Mouse (Mus musculus) intestine, embryonic 16.5 days (tissue): ENCODE data around the gene Cpvl. TPM values are rescaled to one million over a fixed set of nuclear protein-coding genes. Genes with fewer than 3 reads are reported as not detected.

ENCODE experiments used
- ATAC-seq: fragments of 200-750 bp; cut with Nextera tagmentation; 2 replicates; pipeline ENCODE4 v1.8.0; 2017; ENCODE audit warnings: moderate TSS enrichment, moderate library complexity
- H3K27ac ChIP-seq: fragments of 300-500 bp; sonication (generic); 2 replicates; pipeline ENCODE4 v1.5.1; 2014; ENCODE audit warnings: mild to moderate bottlenecking, low read length
- H3K27me3 ChIP-seq: fragments of 300-500 bp; sonication (generic); replicated peaks from 2 replicates; pipeline ENCODE4 v1.6.1; 2014; ENCODE audit warnings: low read length, control low read depth, mixed read lengths; ENCODE audit not compliant: control insufficient read depth, insufficient read depth
- H3K36me3 ChIP-seq: fragments of 300-500 bp; sonication (generic); 2 replicates; pipeline ENCODE4 v1.6.1; 2014; ENCODE audit warnings: low read length, control low read depth; ENCODE audit not compliant: control insufficient read depth, insufficient read depth
- H3K4me1 ChIP-seq: fragments of 300-500 bp; sonication (generic); 2 replicates; pipeline ENCODE4 v1.6.1; 2014; ENCODE audit warnings: low read length, control low read depth, mixed read lengths; ENCODE audit not compliant: control insufficient read depth, insufficient read depth
- H3K4me2 ChIP-seq: fragments of 300-500 bp; sonication (generic); 2 replicates; pipeline ENCODE4 v1.6.1; 2014; ENCODE audit warnings: low read depth, low read length, control low read depth
- H3K4me3 ChIP-seq: fragments of 300-500 bp; sonication (generic); 2 replicates; pipeline ENCODE4 v1.5.1; 2014; ENCODE audit warnings: mild to moderate bottlenecking, low read length
- H3K9ac ChIP-seq: fragments of 300-500 bp; sonication (generic); 2 replicates; pipeline ENCODE4 v1.6.1; 2014; ENCODE audit warnings: low read depth, low read length
- H3K9me3 ChIP-seq: fragments of 300-500 bp; sonication (generic); 2 replicates; pipeline ENCODE4 v1.6.1; 2016; ENCODE audit warnings: low read length, control low read depth; ENCODE audit not compliant: control insufficient read depth
- WGBS: fragments of 180-500 bp; shearing (Covaris S2); extraction: QIAGEN DNeasy Blood & Tissue Kit; methylation state at CpG from one replicate; pipeline ENCODE4 v1.1.7; 2014; 5-methylcytosine and 5-hydroxymethylcytosine counted together
- polyA plus RNA-seq: library from polyadenylated mRNA; unstranded; fragments of >200 nt; fragmentation: Nextera tagmentation; extraction: Ambion mirVana; gene quantifications from 2 replicates; pipeline ENCODE4 v1.2.1, GENCODE M21; 2015

The Cpvl gene
- polyA plus RNA-seq, 1 experiment from 2014 or later: 0.34 TPM

DNA sequence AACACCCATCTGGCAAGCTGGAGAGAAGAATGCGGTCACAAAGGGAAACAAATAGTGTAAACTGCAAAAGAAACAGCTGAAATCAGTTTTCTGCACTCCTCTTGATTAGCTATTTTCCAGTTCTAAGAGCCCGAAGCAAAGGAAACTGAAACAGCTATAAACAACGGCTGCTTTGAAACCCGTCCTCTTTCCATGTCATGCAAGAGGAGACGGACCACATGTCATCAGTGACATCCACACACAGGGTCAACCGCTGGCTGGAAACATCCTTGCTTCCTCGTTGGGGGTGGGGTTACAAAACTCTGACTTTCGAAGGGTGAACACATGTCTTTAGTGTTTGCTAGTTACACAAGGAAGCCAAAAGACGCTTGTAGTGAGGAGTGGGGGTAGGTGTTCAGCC lies 27.6 kb downstream of the Cpvl start:
- WGBS: 41% methylated on average over 9 of the region's 9 CpGs
- peak; percentile 56 for ATAC-seq
- Histone ChIP-seq H3K4me1 (peaks cover 25% of the 10 kb centered on the region), H3K9ac (0 out of 2 replicates have a peak overlapping the region, but pooled peaks have one; percentile 7), H3K9me3 (no peaks in the 10 kb centered on the region), H3K4me2 (no peak overlapping the region), H3K27ac (peak overlapping the region; percentile 70), H3K27me3 (no peaks in the 10 kb centered on the region), H3K4me3 (no peak overlapping the region), H3K36me3 (no peaks in the 10 kb centered on the region)

DNA sequence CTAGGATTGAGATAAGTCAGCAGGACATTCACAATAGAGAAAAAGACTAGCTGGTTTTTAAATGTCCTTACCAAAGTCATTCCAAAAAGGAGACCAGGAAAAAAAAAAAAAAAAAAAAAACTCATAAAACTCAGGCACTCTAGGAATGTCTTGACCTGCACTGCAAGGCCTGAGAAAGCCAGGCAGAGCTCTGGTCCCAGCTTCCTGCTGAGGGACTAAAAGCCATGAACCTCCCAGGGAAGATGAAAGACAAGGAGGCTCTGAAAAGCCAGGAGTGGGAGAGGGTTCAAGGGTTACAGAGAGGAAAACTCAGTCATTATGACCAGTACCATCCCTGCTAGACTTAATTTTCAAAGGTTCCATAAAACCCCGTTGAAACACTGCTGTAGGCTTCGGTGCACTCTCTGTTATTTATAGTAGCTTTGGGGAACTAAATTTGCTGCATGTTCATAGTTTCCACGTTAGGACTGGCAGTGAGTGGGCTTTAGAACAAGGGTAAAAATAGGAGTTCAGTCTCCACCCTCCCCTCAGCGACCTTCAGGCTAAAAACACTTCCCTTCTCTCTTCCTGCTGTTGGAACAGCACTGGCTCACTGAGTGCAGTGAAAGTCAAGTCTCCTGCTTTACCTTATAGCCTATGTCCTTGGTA lies 30.0 kb downstream of the Cpvl start:
- Histone ChIP-seq H3K9me3 (no peaks in the 10 kb centered on the region), H3K4me2 (no peak overlapping the region), H3K36me3 (no peaks in the 10 kb centered on the region), H3K4me1 (peaks cover 25% of the 10 kb centered on the region), H3K4me3 (no peak overlapping the region), H3K9ac (no peak overlapping the region), H3K27me3 (no peaks in the 10 kb centered on the region), H3K27ac (no peak overlapping the region)
- WGBS: 36% methylated on average over 4 of the region's 4 CpGs
- ATAC-seq: no peak

DNA sequence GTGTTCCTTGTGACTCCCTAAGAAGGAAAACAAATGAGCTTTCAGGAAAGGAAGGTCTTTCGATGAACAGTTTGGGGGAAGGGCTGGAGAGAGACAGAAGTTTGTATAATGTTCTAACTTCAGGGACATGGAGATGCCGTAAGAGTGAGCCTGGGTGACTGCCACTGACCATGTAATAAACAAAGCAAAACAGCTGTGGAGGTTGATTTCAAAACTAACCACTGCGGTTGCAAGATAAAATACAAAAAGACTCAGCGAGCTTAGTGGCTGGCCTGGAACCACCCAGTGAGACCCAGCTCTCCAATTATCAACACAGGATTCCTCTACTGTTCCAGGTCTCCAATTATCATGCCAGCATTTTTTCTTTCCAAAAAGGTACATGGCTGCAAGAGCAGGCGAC lies 33.6 kb downstream of the Cpvl start:
- Histone ChIP-seq H3K4me1 (peaks cover 14% of the 10 kb centered on the region), H3K4me2 (no peak overlapping the region), H3K27ac (no peak overlapping the region), H3K4me3 (no peak overlapping the region), H3K36me3 (no peaks in the 10 kb centered on the region), H3K27me3 (no peaks in the 10 kb centered on the region), H3K9me3 (no peaks in the 10 kb centered on the region), H3K9ac (no peak overlapping the region)
- no peak for ATAC-seq
- 65% methylated on average over 5 of the region's 5 CpGs for WGBS

DNA sequence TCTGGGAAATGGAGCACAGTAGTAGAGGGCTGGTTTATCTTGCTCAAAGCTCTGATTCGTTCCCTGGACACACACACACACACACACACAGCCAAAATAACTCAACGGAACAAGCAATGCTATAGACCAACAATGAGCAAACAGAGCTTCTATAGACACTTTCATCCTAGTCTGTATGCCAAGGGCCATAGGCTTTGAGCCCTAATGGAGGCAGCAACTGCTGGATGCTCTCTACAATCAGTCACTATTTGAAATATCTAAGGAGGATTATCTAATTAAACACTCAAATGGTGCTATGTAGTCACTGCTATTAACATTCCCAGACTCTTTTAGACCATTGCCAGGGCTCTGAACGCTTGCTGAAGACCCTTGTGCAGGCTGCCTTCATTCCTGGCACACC lies 34.1 kb downstream of the Cpvl start:
- Histone ChIP-seq H3K4me1 (peaks cover 14% of the 10 kb centered on the region), H3K27ac (no peak overlapping the region)
- 55% methylated on average over 3 of the region's 3 CpGs for WGBS

DNA sequence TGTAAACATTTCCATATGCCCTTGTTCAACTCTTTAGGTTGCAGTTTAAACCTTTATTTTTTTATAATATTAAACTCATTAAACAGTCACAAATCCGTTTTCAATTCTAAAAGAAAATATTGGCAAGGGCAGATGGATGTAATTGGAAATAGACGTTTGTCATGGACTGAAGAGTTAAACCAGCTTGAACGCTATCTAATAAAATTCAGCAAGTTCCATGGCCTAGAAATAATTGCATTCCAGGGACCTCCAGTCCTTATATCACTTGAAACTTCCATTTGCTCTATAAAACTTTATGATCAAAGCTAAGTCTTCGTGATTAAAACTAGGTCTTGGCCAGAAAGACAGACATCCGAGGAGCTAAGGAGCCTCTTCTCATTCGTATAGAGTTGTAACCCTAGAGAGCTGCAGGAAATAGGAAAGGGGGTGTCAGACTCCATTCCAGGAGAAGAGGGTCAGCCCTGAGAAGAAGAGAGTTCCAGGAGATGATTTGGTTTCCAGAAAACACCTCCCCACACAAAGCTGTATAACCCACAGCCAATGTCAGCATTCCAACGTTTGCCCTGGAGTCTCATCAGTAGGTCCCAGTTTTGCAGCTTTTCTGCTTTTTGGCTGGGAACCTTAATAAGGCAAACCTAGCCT lies 36.2 kb downstream of the Cpvl start:
- WGBS: 71% methylated on average over 7 of the region's 7 CpGs
- Histone ChIP-seq H3K36me3 (no peaks in the 10 kb centered on the region), H3K4me3 (no peak overlapping the region), H3K9ac (no peak overlapping the region), H3K27ac (no peak overlapping the region), H3K27me3 (no peaks in the 10 kb centered on the region), H3K4me2 (no peak overlapping the region), H3K9me3 (no peaks in the 10 kb centered on the region), H3K4me1 (peaks cover 16% of the 10 kb centered on the region)
- no peak for ATAC-seq

More for the DNA sequence above, 34.1 kb downstream of the Cpvl start:
- Histone ChIP-seq H3K36me3 (no peaks in the 10 kb centered on the region), H3K27me3 (no peaks in the 10 kb centered on the region), H3K9me3 (no peaks in the 10 kb centered on the region), H3K4me2 (no peak overlapping the region), H3K4me3 (no peak overlapping the region), H3K9ac (no peak overlapping the region)
- no peak for ATAC-seq

DNA sequence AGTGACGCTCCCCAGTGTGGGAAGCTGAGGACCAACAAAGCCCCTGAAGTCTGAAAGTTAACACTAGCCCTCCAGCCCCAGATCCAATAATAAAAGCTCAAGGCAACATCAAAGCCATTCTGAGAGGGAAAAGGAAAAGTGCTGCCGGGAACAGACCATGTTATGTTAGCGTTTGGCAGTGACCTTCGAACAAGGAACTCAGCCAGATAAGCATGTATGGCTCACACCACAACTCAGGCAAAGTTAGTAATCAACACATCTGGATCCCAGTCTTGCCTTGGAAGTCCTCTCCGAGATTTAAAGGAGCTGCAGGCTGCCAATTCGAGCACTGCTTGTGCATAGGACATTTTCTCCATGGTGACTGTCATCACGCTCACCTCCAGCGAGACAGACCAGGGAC lies 38.7 kb downstream of the Cpvl start:
- Histone ChIP-seq H3K27ac (peak overlapping the region; percentile 65), H3K4me1 (peaks cover 16% of the 10 kb centered on the region), H3K9me3 (no peaks in the 10 kb centered on the region), H3K4me2 (peak overlapping the region; percentile 44), H3K36me3 (no peaks in the 10 kb centered on the region), H3K27me3 (no peaks in the 10 kb centered on the region), H3K4me3 (peak overlapping the region; percentile 16; the same call in 1 of the 2 replicates), H3K9ac (no peak overlapping the region)
- ATAC-seq: peak; percentile 67
- WGBS: 35% methylated on average over 8 of the region's 8 CpGs

DNA sequence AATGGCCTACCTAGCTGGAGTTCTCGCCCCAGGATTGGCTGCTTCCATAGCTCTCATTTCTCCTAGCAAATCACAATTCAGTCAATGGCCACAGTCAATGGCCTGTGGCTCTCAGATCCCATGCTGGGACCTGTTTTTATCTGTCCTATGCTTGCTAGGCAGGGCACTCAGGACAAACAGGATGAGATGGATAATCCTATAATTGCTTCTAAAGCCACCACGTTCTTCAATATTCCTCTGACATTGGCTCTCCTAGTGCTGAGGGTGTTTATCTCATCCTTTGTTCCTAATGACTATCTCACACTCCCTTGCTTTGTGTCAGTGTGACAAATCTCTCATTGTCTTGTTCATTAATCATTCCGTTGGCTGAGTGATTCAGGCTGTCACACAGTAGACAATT lies 39.5 kb downstream of the Cpvl start:
- ATAC-seq: no peak
- no peak overlapping the region for H3K9ac ChIP-seq
- no peak overlapping the region for H3K27ac ChIP-seq
- H3K9me3 ChIP-seq: no peaks in the 10 kb centered on the region
- H3K36me3 ChIP-seq: no peaks in the 10 kb centered on the region
- peaks cover 16% of the 10 kb centered on the region for H3K4me1 ChIP-seq
- no peaks in the 10 kb centered on the region for H3K27me3 ChIP-seq
- H3K4me3 ChIP-seq: no peak overlapping the region
- WGBS: 42% methylated on average over 3 of the region's 3 CpGs
- H3K4me2 ChIP-seq: no peak overlapping the region

DNA sequence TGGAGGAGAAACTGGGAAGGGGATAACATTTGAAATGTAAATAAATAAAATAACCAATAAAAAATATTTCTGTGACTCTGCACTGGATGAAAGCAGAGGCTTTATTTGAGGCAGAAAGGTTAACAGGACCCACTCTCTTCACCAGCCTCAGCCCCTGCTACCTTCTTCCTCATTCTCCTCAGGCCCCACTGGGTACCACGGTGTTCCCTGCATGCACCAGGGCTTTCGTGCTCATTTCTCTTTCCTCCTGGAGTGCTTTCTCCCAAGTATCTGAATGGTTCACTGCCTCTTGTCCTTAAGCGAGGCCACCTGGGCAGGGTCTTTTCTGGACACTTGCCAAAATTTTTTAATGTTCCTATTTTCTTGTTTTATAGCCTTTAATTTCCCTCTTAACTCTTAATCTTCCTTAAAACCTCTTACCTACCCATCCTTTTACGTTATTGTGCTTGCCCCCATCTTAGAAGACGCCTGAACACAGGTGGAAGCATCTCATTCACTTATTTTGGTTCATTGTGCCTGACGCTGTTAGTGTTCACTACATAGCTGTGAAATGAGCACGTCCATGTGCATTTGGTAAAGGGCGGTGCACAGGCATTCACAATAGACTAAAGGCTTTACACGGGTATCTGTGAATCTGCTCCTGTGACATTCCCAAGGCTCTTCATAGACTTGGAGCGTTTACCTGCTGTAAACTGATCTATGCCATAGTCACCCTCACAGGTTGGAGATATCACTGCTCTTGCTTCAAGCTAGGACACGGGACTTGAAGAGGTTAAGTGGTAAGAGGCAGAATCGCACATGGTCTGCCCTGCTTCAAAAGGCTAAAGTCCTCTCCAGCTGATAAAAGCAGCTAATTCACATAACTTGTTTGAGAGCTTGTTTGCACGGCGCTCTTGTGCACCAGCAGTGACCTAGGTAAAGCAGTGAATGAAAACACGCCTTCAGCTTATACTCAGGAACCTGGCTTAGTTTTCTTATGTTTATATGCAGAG lies 41.0 kb downstream of the Cpvl start:
- Histone ChIP-seq H3K36me3 (no peaks in the 10 kb centered on the region), H3K4me2 (no peak overlapping the region), H3K4me1 (peaks cover 16% of the 10 kb centered on the region), H3K4me3 (no peak overlapping the region), H3K9ac (no peak overlapping the region), H3K9me3 (no peaks in the 10 kb centered on the region), H3K27me3 (no peaks in the 10 kb centered on the region), H3K27ac (peak overlapping the region; percentile 17)
- WGBS: 64% methylated on average over 15 of the region's 15 CpGs
- peak; percentile 96 for ATAC-seq

DNA sequence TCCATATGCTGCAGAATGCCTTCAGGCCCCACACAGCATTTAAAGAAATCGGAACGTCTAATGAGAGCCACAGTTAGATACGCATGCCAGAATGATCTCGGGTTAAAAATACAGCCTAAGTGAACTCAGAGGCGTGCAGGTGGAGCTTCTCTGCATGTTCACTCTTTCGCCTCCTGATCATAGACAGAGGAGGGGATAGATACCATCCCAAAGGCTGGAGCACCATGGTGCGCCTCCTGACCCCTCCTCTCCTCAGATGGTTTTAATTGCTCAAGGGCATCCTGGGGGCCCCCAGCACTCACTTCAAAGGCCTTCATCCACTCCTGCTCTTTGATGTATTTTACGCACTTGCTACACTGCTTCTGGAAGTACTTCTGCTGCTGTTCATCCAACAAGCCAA lies 46.9 kb downstream of the Cpvl start:
- Histone ChIP-seq H3K9me3 (no peaks in the 10 kb centered on the region), H3K4me1 (no peaks in the 10 kb centered on the region), H3K4me2 (no peak overlapping the region), H3K27me3 (no peaks in the 10 kb centered on the region), H3K36me3 (no peaks in the 10 kb centered on the region), H3K4me3 (no peak overlapping the region), H3K27ac (no peak overlapping the region), H3K9ac (no peak overlapping the region)
- 82% methylated on average over 8 of the region's 8 CpGs for WGBS
- ATAC-seq: no peak
